Mouse (Mus musculus): ENCODE results near the gene Ankrd11.
"Not testable (repeated sequence)": the region's sequence is repeated elsewhere in the genome, so short reads cannot be mapped to it uniquely, and the experiment has no call there.

DNA sequence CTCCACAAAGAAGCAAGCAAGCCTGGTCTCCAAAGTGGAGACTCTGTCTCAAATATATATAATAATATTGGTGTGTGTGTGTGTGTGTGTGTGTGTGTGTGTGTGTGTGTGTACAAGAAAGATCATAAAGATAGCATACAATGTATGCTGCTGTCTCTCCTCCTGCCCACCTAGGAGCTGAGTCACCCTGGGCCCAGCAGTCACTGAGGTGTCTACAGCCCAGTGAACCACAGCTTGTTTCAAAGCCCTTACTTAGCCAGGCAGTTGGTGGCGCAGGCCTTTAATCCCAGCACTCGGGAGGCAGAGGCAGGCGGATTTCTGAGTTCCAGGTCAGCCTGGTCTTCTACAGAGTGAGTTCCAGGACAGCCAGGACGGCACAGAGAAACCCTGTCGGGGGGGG, 12.0 kb downstream of the Ankrd11 start:
- not testable (repeated sequence) for TF ChIP-seq EP300, CTCF (IDR thresholded peaks at IDR 0.05; ENCODE audit: low read depth)

All from heart, postnatal 0 days (tissue).